Mouse (Mus musculus): ENCODE results near the gene Pik3r3. TPM values are rescaled to one million over a fixed set of nuclear protein-coding genes. Genes with fewer than 3 reads are reported as not detected.

Gene Pik3r3
- polyA plus RNA-seq, 1 experiment, result 2.7 TPM

GRCm38 (mm10) chr4:116342119-116342518 lies 120.7 kb downstream of the Pik3r3 start:
- peak; percentile 31 for DNase-seq (ENCODE audit: low read depth, low spot score)

- 35% methylated on average over 3 of the region's 3 CpGs for WGBS
- DNase-seq (ENCODE audit: low read depth, low spot score), result peak; percentile 27
Measured at GRCm38 (mm10) chr4:116352496-116352895, 131.1 kb downstream of the Pik3r3 start.

Other genes with a start within 250 kb of the Pik3r3 start
- 58.1 and 79.3 TPM in 2 replicates for gene Faah, start 203.7 kb upstream of the Pik3r3 start, polyA plus RNA-seq (2012; rRNA removed)
- gene Nsun4, start 167.7 kb upstream of the Pik3r3 start, polyA plus RNA-seq (2012; rRNA removed), result 9.2 and 10.9 TPM in 2 replicates
- gene Uqcrh, start 146.5 kb upstream of the Pik3r3 start, polyA plus RNA-seq (2012; rRNA removed), result 240 and 273 TPM in 2 replicates
- 41.8 and 58.8 TPM in 2 replicates for gene Lrrc41, start 146.3 kb upstream of the Pik3r3 start, polyA plus RNA-seq (2012; rRNA removed)
- gene Rad54l, start 97.9 kb upstream of the Pik3r3 start, polyA plus RNA-seq (2012; rRNA removed), result 6.2 and 7.0 TPM in 2 replicates
- 23.0 and 26.3 TPM in 2 replicates for gene Pomgnt1, start 97.8 kb upstream of the Pik3r3 start, polyA plus RNA-seq (2012; rRNA removed)
- gene Lurap1, start 70.3 kb upstream of the Pik3r3 start, polyA plus RNA-seq (2012; rRNA removed), result 0.55 and 0.63 TPM in 2 replicates
- 109 and 298 TPM in 2 replicates for gene Tspan1, start 54.0 kb upstream of the Pik3r3 start, polyA plus RNA-seq (2012; rRNA removed)
- gene 1700042G07Rik, start 48.2 kb upstream of the Pik3r3 start, polyA plus RNA-seq (2012; rRNA removed), result not detected in 2 replicates
- gene Gm49337, start 48.2 kb upstream of the Pik3r3 start, polyA plus RNA-seq (2012; rRNA removed), result not detected in 2 replicates
- 65.4 and 117 TPM in 2 replicates for gene Mast2, start 242.6 kb downstream of the Pik3r3 start, polyA plus RNA-seq (2012; rRNA removed)

Measured in large intestine, adult 2 months (tissue).